Mouse (Mus musculus) T-helper 17 cell (primary cell): Measurements from ENCODE around the gene Ampd1.

ENCODE experiments used
- in situ Hi-C, 2 experiments: fragments of 300-600 bp; cut with MboI, MseI; formaldehyde crosslinking; loops; 1 replicate in 1 of 2; 2 replicates in 1 of 2; pipeline ENCODE4 v1.15.1; 2025; ENCODE audit warnings: high pct_unique_total_duplicates in 2 of 2

Ampd1 gene

DNA sequence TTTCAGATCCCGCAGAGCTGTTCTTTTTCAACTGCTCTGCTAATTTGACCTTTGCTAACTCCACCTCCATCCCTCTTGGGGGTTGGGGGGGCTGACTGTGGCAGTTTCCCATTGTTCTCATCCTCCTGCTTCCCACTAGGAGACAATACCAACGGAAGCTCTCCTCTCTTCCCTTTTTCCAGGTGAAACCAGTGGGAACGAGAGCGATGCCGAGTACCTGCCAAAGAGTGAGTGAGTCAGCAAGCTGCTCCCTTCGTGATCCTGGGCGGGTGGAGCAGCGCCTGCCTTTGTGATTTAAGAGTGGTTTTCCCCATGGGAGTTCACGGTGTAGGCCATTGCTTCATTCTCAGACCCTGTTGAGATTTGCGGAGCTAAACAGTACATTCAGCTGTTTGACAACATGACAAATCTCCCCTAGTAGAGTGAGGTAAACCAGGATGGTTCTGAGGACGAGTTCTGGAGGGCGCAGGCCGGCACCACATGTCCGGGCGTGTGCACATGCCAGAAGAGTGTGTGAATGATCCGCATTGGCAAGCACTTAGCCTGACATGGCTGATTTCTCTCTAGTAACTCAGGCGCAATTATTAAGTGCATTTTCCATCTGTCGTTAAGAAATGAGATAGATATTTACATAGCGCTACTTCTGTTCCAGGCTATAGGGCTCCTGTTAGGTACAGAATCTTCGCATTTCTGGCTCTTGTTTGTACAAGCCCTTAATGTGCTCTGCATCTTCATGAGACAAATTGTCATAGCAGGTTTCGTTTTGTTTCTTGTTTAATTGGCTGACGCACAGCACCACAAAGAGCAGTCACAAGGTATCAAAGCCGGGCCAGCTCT is 72.7 kb downstream of the Ampd1 start:
- in situ Hi-C loops: no loop called here

DNA sequence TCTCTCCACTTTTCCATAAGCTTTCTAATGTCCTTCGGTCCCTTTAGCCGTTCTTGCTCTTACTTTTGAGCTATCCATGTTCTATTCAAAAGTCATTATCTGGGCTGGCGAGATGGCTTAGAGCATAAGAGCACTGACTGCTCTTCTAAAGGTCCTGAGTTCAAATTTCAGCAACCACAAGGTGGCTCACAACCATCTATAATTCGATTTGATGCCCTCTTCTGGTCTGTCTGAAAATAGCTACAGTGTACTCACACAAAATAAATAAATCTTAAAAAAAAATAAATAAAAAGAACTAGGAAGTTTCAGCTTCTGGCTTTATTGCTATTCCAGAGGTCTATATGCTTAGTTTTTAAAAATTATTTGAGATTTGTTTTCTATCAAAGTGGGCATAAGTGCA is 74.0 kb downstream of the Ampd1 start:
- in situ Hi-C loops: no loop called here

DNA sequence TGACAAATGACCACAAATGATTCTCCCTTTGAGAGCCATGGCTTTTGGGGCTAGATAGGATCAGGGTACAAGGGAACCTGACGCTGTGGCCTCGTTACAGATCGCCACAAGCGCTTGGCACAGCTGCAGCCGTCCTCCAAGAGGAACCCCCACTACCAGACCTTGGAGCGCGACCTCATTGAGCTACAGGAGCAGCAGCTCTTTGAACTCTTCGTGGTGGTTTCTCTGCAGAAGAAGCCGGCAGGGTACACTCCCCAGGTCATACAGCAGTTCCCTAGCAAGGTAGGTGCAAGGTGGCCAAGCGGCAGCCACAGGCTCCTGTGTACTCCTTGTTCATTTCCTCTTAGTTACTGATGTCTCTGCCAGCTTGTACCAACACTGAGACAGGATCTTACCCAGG is 75.1 kb downstream of the Ampd1 start:
- in situ Hi-C loops: no loop called here
